Mouse (Mus musculus) liver, embryonic 14.5 days (tissue): ENCODE data around the gene Esrrg. TPM values are rescaled to one million over a fixed set of nuclear protein-coding genes. Genes with fewer than 3 reads are reported as not detected.

ENCODE experiments used
- ATAC-seq: fragments of 200-750 bp; cut with Nextera tagmentation; 2 replicates; pipeline ENCODE4 v1.8.0; 2017; ENCODE audit warnings: moderate number of reproducible peaks, mild to moderate bottlenecking, moderate library complexity; ENCODE audit not compliant: insufficient read depth
- DNase-seq, 3 experiments: peaks; one replicate each; pipeline ENCODE4 v3.0.0-alpha.2; 2012 to 2013; ENCODE audit warnings: low read depth in 3 of 3, low spot score in 3 of 3
- H3K27ac ChIP-seq: fragments of 300-500 bp; sonication (generic); 2 replicates; pipeline ENCODE4 v1.5.1; 2014; ENCODE audit warnings: moderate library complexity, mild to moderate bottlenecking, control low read depth, inconsistent platforms
- H3K27me3 ChIP-seq: fragments of 300-500 bp; sonication (generic); 2 replicates; pipeline ENCODE4 v1.6.1; 2014; ENCODE audit warnings: mild to moderate bottlenecking, low read length, moderate library complexity; ENCODE audit not compliant: control insufficient read depth, insufficient read depth
- H3K36me3 ChIP-seq: fragments of 300-500 bp; sonication (generic); replicated peaks from 2 replicates; pipeline ENCODE4 v1.6.1; 2014; ENCODE audit warnings: low read depth; ENCODE audit not compliant: control insufficient read depth, insufficient read depth
- H3K4me1 ChIP-seq, 2 experiments: fragments of 200-500 bp in 1 of 2; fragments of 300-500 bp in 1 of 2; sonication (generic) in 1 of 2; replicated peaks; 2 replicates each; pipeline ENCODE4 v1.6.1; 2012 to 2014; ENCODE audit warnings: antibody characterized with exemption in 1 of 2, inconsistent platforms in 1 of 2, low read length in 1 of 2; ENCODE audit not compliant: control insufficient read depth in 2 of 2, insufficient read depth in 2 of 2
- H3K4me2 ChIP-seq: fragments of 300-500 bp; sonication (generic); 2 replicates; pipeline ENCODE4 v1.6.1; 2014; ENCODE audit warnings: low read depth, mild to moderate bottlenecking, control low read depth, moderate library complexity
- H3K4me3 ChIP-seq, 2 experiments: fragments of 200-500 bp in 1 of 2; fragments of 300-500 bp in 1 of 2; sonication (generic) in 1 of 2; 2 replicates each; pipeline ENCODE4 v1.5.1; 2012 to 2014; ENCODE audit warnings: low read depth in 2 of 2, low read length in 2 of 2, mild to moderate bottlenecking in 2 of 2, control low read depth in 1 of 2, inconsistent platforms in 1 of 2, moderate library complexity in 1 of 2; ENCODE audit not compliant: insufficient read depth in 1 of 2
- H3K9ac ChIP-seq: fragments of 300-500 bp; sonication (generic); replicated peaks from 2 replicates; pipeline ENCODE4 v1.6.1; 2014; ENCODE audit warnings: mild to moderate bottlenecking, control low read depth, moderate library complexity
- H3K9me3 ChIP-seq: fragments of 300-500 bp; sonication (generic); 2 replicates; pipeline ENCODE4 v1.6.1; 2016; ENCODE audit warnings: low read length, mixed read lengths; ENCODE audit not compliant: control insufficient read depth
- CTCF ChIP-seq: IDR thresholded peaks from 2 replicates; pipeline ENCODE4 v1.5.1; 2016; ENCODE audit warnings: antibody characterized with exemption, low read depth, control low read depth
- EP300 ChIP-seq: IDR thresholded peaks from 2 replicates; pipeline ENCODE4 v1.6.1; 2016; ENCODE audit warnings: antibody characterized with exemption, low read depth
- WGBS: fragments of 180-500 bp; shearing (Covaris S2); extraction: QIAGEN DNeasy Blood & Tissue Kit; methylation state at CpG from one replicate; pipeline ENCODE4 v1.1.7; 2014; ENCODE audit not compliant: insufficient replicate concordance; 5-methylcytosine and 5-hydroxymethylcytosine counted together
- polyA plus RNA-seq, 2 experiments: library from polyadenylated mRNA; depleted of rRNA in 1 of 2; stranded (reverse) in 1 of 2; unstranded in 1 of 2; fragments of >200 nt; fragmentation: Nextera tagmentation in 1 of 2; extraction: Ambion mirVana in 1 of 2; gene quantifications; 2 replicates each; pipeline versions ENCODE4 v1.2.1 to v1.2.3; 2012 to 2014

Gene Esrrg
- polyA plus RNA-seq, 2 experiments = 0.03 TPM

- DNase-seq (no peak), ATAC-seq (no peak)
- H3K4me1 ChIP-seq = no peaks in the 10 kb centered on the region
- 53% methylated on average over 10 of the region's 10 CpGs for WGBS
- no peak within 1 kb of the TSS for H3K27ac ChIP-seq
- H3K9ac ChIP-seq = no peak within 1 kb of the TSS
- no peaks in the 10 kb centered on the region for H3K36me3 ChIP-seq
- no peak for TF ChIP-seq CTCF
- TF ChIP-seq EP300 = no peak
- no peaks in the 10 kb centered on the region for H3K27me3 ChIP-seq
- no peak within 1 kb of the TSS for H3K4me3 ChIP-seq
- H3K4me2 ChIP-seq = no peak within 1 kb of the TSS
- no peaks in the 10 kb centered on the region for H3K9me3 ChIP-seq
These were observed 653.5 kb downstream of the Esrrg start, which contains the start of gene Ush2a for GRCm38 (mm10) chr1:188261903-188262682. Gene Ush2a (plus strand): TSS chr1:188262023.
